Mouse (Mus musculus) retina, adult 2 months (tissue): ENCODE results near the gene Lhx1.

Source experiments
- DNase-seq: peaks from one replicate; pipeline ENCODE4 v3.0.0-alpha.2; 2012; ENCODE audit warnings: low read depth, low spot score

Gene Lhx1

GRCm38 (mm10) chr11:84496901-84497300 is 28.4 kb downstream of the Lhx1 start:
- DNase-seq = no peak

- no peak for DNase-seq
Observed at GRCm38 (mm10) chr11:84495774-84496173, 29.6 kb downstream of the Lhx1 start.

- no peak for DNase-seq
Observed at GRCm38 (mm10) chr11:84481661-84482060, 43.7 kb downstream of the Lhx1 start.

GRCm38 (mm10) chr11:84480451-84480850 is 44.9 kb downstream of the Lhx1 start:
- no peak for DNase-seq

- no peak for DNase-seq
Observed at GRCm38 (mm10) chr11:84476641-84477040, 48.7 kb downstream of the Lhx1 start.

- no peak for DNase-seq
Observed at GRCm38 (mm10) chr11:84475991-84476390, 49.3 kb downstream of the Lhx1 start.

GRCm38 (mm10) chr11:84473093-84473667 is 52.2 kb downstream of the Lhx1 start:
- no peak for DNase-seq
